ENCODE assay signal across 9 mouse cellular contexts in genomic region chr9:106225469-106226150, GRCm38 (mm10). TPM values are rescaled to one million over a fixed set of nuclear protein-coding genes. Genes with fewer than 3 reads are reported as not detected.
DNase-seq lines count a peak whose midpoint lies in the region; ATAC-seq and TF ChIP-seq lines count a peak whose summit lies in the region.
"Had no signal": no experiment of that assay in that cellular context is flagged by ENCODE, and none has a peak within 500 bp of the region (broad histone marks: within the 10 kb centered on the region; RNA-seq: fewer than 3 reads in every experiment).

No protein-coding gene starts in this region.

- peaks cover 17% of the 10 kb centered on the region for H3K4me1 ChIP-seq in lung, embryonic 15.5 days
- peaks cover 5% of the 10 kb centered on the region for H3K4me1 ChIP-seq in forebrain, embryonic 12.5 days
- no peaks in the 10 kb centered on the region for H3K4me1 ChIP-seq in limb, embryonic 11.5 days (ENCODE audit: control insufficient read depth, insufficient read depth, low read length)
- H3K4me1 ChIP-seq in olfactory bulb, adult 2 months (ENCODE audit: control insufficient read depth, insufficient read depth, low read length), result peaks cover 10% of the 10 kb centered on the region

- TF ChIP-seq POLR2A in olfactory bulb, adult 2 months (IDR thresholded peaks at IDR 0.05; ENCODE audit: insufficient read depth, low read depth, low read length), result no peak

- H3K4me2 ChIP-seq in lung, embryonic 15.5 days, result peak overlapping the region; percentile 78
- peak overlapping the region; percentile 67 for H3K4me2 ChIP-seq in forebrain, embryonic 12.5 days
- peak overlapping the region; percentile 51 for H3K4me2 ChIP-seq in limb, embryonic 11.5 days (ENCODE audit: low read depth, severe bottlenecking)

- H3K9ac ChIP-seq in lung, embryonic 15.5 days, result peak overlapping the region; percentile 46
- peak overlapping the region; percentile 39; the same call in 1 of the 2 replicates for H3K9ac ChIP-seq in forebrain, embryonic 12.5 days
- peak overlapping the region; percentile 5; the same call in 1 of the 2 replicates for H3K9ac ChIP-seq in limb, embryonic 11.5 days (ENCODE audit: low read length)

- peak overlapping the region; percentile 37 for H3K4me3 ChIP-seq in lung, embryonic 15.5 days
- peak overlapping the region; percentile 39 for H3K4me3 ChIP-seq in forebrain, embryonic 12.5 days (replicated peaks)
- peak overlapping the region; percentile 24 for H3K4me3 ChIP-seq in limb, embryonic 11.5 days (ENCODE audit: low read depth, low read length)
- H3K4me3 ChIP-seq in olfactory bulb, adult 2 months (ENCODE audit: insufficient read depth, low read depth, low read length), result peak overlapping the region; percentile 44

- TF ChIP-seq CTCF in olfactory bulb, adult 2 months (IDR thresholded peaks at IDR 0.05; ENCODE audit: insufficient read depth, low read depth, low read length), result no peak

- H3K9me3 ChIP-seq in lung, embryonic 15.5 days, result no peaks in the 10 kb centered on the region
- no peaks in the 10 kb centered on the region for H3K9me3 ChIP-seq in forebrain, embryonic 12.5 days
- no peaks in the 10 kb centered on the region for H3K9me3 ChIP-seq in limb, embryonic 11.5 days (ENCODE audit: control insufficient read depth, low read length)

- DNase-seq in lung, postnatal 14 days, result no peak
- no peak for DNase-seq in limb, embryonic 11.5 days (ENCODE audit: low spot score)
- DNase-seq in adrenal gland, postnatal 10 days, result no peak
- DNase-seq in layer of hippocampus, adult 8-10 months (ENCODE audit: low spot score in 2 of 2), result no peak
- no peak for DNase-seq in left cerebral cortex, adult 9 months (ENCODE audit: low spot score in 2 of 2)
- DNase-seq: thymus, postnatal 36 days had no signal

- ATAC-seq in lung, embryonic 15.5 days (ENCODE audit: borderline replicate concordance, extremely low read depth, low FRiP score, low TSS enrichment), result no peak
- ATAC-seq in forebrain, embryonic 12.5 days (ENCODE audit: low FRiP score), result peak; percentile 27; the same call in 1 of the 2 replicates
- ATAC-seq in limb, embryonic 11.5 days (ENCODE audit: insufficient number of reproducible peaks, low FRiP score, low TSS enrichment, low read depth), result 0 out of 2 replicates have a peak, but pooled peaks have one; percentile 2

- no peak overlapping the region for H3K27ac ChIP-seq in lung, embryonic 15.5 days
- no peak overlapping the region for H3K27ac ChIP-seq in forebrain, embryonic 12.5 days
- H3K27ac ChIP-seq in limb, embryonic 11.5 days (replicated peaks; ENCODE audit: low read depth, low read length), result no peak overlapping the region
- H3K27ac ChIP-seq in olfactory bulb, adult 2 months (ENCODE audit: insufficient read depth, low read depth, low read length), result no peak overlapping the region

- 0 out of 2 replicates have a peak, but pooled peaks cover 6% of the 10 kb centered on the region for H3K27me3 ChIP-seq in lung, embryonic 15.5 days
- peaks cover 36% of the 10 kb centered on the region for H3K27me3 ChIP-seq in forebrain, embryonic 12.5 days
- H3K27me3 ChIP-seq in limb, embryonic 11.5 days (ENCODE audit: control insufficient read depth, insufficient read depth, low read length), result 0 out of 2 replicates have a peak, but pooled peaks cover 5% of the 10 kb centered on the region

- no peaks in the 10 kb centered on the region for H3K36me3 ChIP-seq in lung, embryonic 15.5 days
- H3K36me3 ChIP-seq in forebrain, embryonic 12.5 days (replicated peaks), result no peaks in the 10 kb centered on the region
- H3K36me3 ChIP-seq in limb, embryonic 11.5 days (ENCODE audit: control insufficient read depth, insufficient read depth, low read length), result no peaks in the 10 kb centered on the region

- 54% methylated on average over 24 of the region's 24 CpGs for WGBS in lung, embryonic 15.5 days
- WGBS in forebrain, embryonic 12.5 days, result 66% methylated on average over 24 of the region's 24 CpGs
- WGBS in limb, embryonic 11.5 days, result 65% methylated on average over 24 of the region's 24 CpGs
- WGBS in olfactory bulb, adult 2 months, result 64% methylated on average over 24 of the region's 24 CpGs

RNA-seq across cellular contexts. Expression of gene Tlr9, which starts 3.2 kb away (rescaled TPM):
- 0.06 TPM in 1 of 2 replicates, not detected in the other for polyA plus RNA-seq in lung, embryonic 15.5 days (2015; fragmentation: Nextera tagmentation; extraction: Ambion mirVana)
- not detected in 2 replicates for polyA plus RNA-seq in forebrain, embryonic 12.5 days (2016; fragmentation: Nextera tagmentation; extraction: Ambion mirVana)
- not detected in 2 replicates for polyA plus RNA-seq in limb, embryonic 11.5 days (2014; fragmentation: Nextera tagmentation; extraction: Ambion mirVana)
- polyA plus RNA-seq in olfactory bulb, adult 2 months (2012; ENCODE audit: insufficient read depth, insufficient read length, low replicate concordance, missing spikeins), result not detected in 2 replicates
- total RNA-seq in adrenal gland, postnatal 10 days (2021), result 1 to 10 TPM; 1.2 to 1.5 TPM
- 1 to 10 TPM in 3 of 4 experiments, under 1 TPM in 1; 0.94 to 3.2 (median 2.1) TPM for total RNA-seq in layer of hippocampus, adult 8-10 months (2022)

RNA-seq across cellular contexts. Expression of gene Twf2, which starts 22.7 kb away (rescaled TPM):
- 73.7 and 76.4 TPM in 2 replicates for polyA plus RNA-seq in lung, embryonic 15.5 days (2015; fragmentation: Nextera tagmentation; extraction: Ambion mirVana)
- 53.9 and 59.3 TPM in 2 replicates for polyA plus RNA-seq in forebrain, embryonic 12.5 days (2016; fragmentation: Nextera tagmentation; extraction: Ambion mirVana)
- 66.5 and 68.5 TPM in 2 replicates for polyA plus RNA-seq in limb, embryonic 11.5 days (2014; fragmentation: Nextera tagmentation; extraction: Ambion mirVana)
- not detected in 2 replicates for polyA plus RNA-seq in olfactory bulb, adult 2 months (2012; ENCODE audit: insufficient read depth, insufficient read length, low replicate concordance, missing spikeins)
- 10 to 100 TPM; 38.5 to 58.6 TPM for total RNA-seq in adrenal gland, postnatal 10 days (2021)
- total RNA-seq in layer of hippocampus, adult 8-10 months (2022), result 10 to 100 TPM; 53.5 to 61.3 (median 56.8) TPM

RNA-seq across cellular contexts. Expression of gene Alas1, which starts 22.8 kb away (rescaled TPM):
- polyA plus RNA-seq in lung, embryonic 15.5 days (2015; fragmentation: Nextera tagmentation; extraction: Ambion mirVana), result 124 and 132 TPM in 2 replicates
- 78.0 and 79.0 TPM in 2 replicates for polyA plus RNA-seq in forebrain, embryonic 12.5 days (2016; fragmentation: Nextera tagmentation; extraction: Ambion mirVana)
- polyA plus RNA-seq in limb, embryonic 11.5 days (2014; fragmentation: Nextera tagmentation; extraction: Ambion mirVana), result 79.6 and 84.7 TPM in 2 replicates
- polyA plus RNA-seq in olfactory bulb, adult 2 months (2012; ENCODE audit: insufficient read depth, insufficient read length, low replicate concordance, missing spikeins), result not detected in 2 replicates
- 1,000 to 10,000 TPM in 1 of 2 experiments, 100 to 1,000 TPM in 1; 940 to 1,609 TPM for total RNA-seq in adrenal gland, postnatal 10 days (2021)
- 100 to 1,000 TPM; 146 to 162 (median 156) TPM for total RNA-seq in layer of hippocampus, adult 8-10 months (2022)

RNA-seq across cellular contexts. Expression of gene Ppm1m, which starts 26.1 kb away (rescaled TPM):
- polyA plus RNA-seq in lung, embryonic 15.5 days (2015; fragmentation: Nextera tagmentation; extraction: Ambion mirVana), result 60.4 and 62.8 TPM in 2 replicates
- polyA plus RNA-seq in forebrain, embryonic 12.5 days (2016; fragmentation: Nextera tagmentation; extraction: Ambion mirVana), result 29.6 and 33.3 TPM in 2 replicates
- polyA plus RNA-seq in limb, embryonic 11.5 days (2014; fragmentation: Nextera tagmentation; extraction: Ambion mirVana), result 42.2 and 42.4 TPM in 2 replicates
- not detected in 2 replicates for polyA plus RNA-seq in olfactory bulb, adult 2 months (2012; ENCODE audit: insufficient read depth, insufficient read length, low replicate concordance, missing spikeins)
- 100 to 1,000 TPM; 119 to 129 TPM for total RNA-seq in adrenal gland, postnatal 10 days (2021)
- total RNA-seq in layer of hippocampus, adult 8-10 months (2022), result 10 to 100 TPM; 21.7 to 27.4 (median 23.0) TPM

RNA-seq across cellular contexts. Expression of gene Wdr82, which starts 54.9 kb away (rescaled TPM):
- polyA plus RNA-seq in lung, embryonic 15.5 days (2015; fragmentation: Nextera tagmentation; extraction: Ambion mirVana), result 22.3 and 24.0 TPM in 2 replicates
- polyA plus RNA-seq in forebrain, embryonic 12.5 days (2016; fragmentation: Nextera tagmentation; extraction: Ambion mirVana), result 38.1 and 41.2 TPM in 2 replicates
- polyA plus RNA-seq in limb, embryonic 11.5 days (2014; fragmentation: Nextera tagmentation; extraction: Ambion mirVana), result 26.4 and 31.3 TPM in 2 replicates
- polyA plus RNA-seq in olfactory bulb, adult 2 months (2012; ENCODE audit: insufficient read depth, insufficient read length, low replicate concordance, missing spikeins), result not detected in 2 replicates
- 10 to 100 TPM; 72.1 to 87.6 TPM for total RNA-seq in adrenal gland, postnatal 10 days (2021)
- total RNA-seq in layer of hippocampus, adult 8-10 months (2022), result 100 to 1,000 TPM; 109 to 145 (median 125) TPM

Comparison
In these comparisons a context has a peak if more than half of its experiments do, and no peak if none do; other contexts are left out.
1. RNA of gene Twf2, which starts 22.7 kb away (polyA plus RNA-seq): 73.7 to 76.4 TPM in lung, embryonic 15.5 days, 66.5 to 68.5 TPM in limb, embryonic 11.5 days and 53.9 to 59.3 TPM in forebrain, embryonic 12.5 days; not detected in olfactory bulb, adult 2 months; every median in the first group is over 10 times any median in the second.
2. Peak in every context shown above with its lines, with median percentiles within 50 percentile points of each other: H3K4me2 ChIP-seq, H3K4me3 ChIP-seq and H3K9ac ChIP-seq.